Mouse (Mus musculus): ENCODE results near the gene Dnah17.

DNA sequence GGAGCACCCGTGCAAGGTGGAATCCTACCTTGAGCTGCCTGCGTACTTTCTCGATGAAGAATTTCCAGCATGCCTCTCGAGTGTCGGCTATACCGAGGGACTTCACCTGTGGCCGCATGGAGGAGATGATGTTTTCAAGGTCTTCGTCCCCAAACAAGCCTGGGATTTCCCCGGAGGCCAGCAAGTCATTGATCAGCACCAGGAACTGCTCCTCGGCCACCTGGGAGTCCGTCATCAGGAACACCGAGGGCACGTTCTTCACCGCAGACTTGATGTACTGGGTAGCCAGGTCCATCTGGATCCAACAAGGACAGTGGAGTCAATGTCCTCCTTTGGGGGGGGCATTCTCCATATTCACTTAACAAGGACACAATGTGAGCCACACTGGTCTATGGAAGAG lies 70.4 kb downstream of the Dnah17 start:
- TF ChIP-seq CTCF (IDR thresholded peaks at IDR 0.05; ENCODE audit: low read depth): no peak
- TF ChIP-seq EP300 (IDR thresholded peaks at IDR 0.05; ENCODE audit: low read depth): no peak

Data from liver, postnatal 0 days (tissue).